Mouse (Mus musculus): ENCODE results near the gene Magi2. TPM values are rescaled to one million over a fixed set of nuclear protein-coding genes. Genes with fewer than 3 reads are reported as not detected.

Gene Magi2
- total RNA-seq, 2 experiments from 2014 or later = 6.6 TPM

- DNase-seq (ENCODE audit: low spot score in 2 of 2) = no peak
Observed at GRCm38 (mm10) chr5:19909664-19910063, 682.8 kb downstream of the Magi2 start.

GRCm38 (mm10) chr5:19932102-19932501 is 705.3 kb downstream of the Magi2 start:
- no peak for DNase-seq (ENCODE audit: low spot score in 2 of 2)

- DNase-seq (ENCODE audit: low spot score in 2 of 2) = no peak
Observed at GRCm38 (mm10) chr5:19933190-19933589, 706.4 kb downstream of the Magi2 start.

GRCm38 (mm10) chr5:19951102-19951501 is 724.3 kb downstream of the Magi2 start:
- no peak for DNase-seq (ENCODE audit: low spot score in 2 of 2)

- DNase-seq (ENCODE audit: low spot score in 2 of 2) = no peak
Observed at GRCm38 (mm10) chr5:19964113-19964512, 737.3 kb downstream of the Magi2 start.

GRCm38 (mm10) chr5:19972736-19973135 is 745.9 kb downstream of the Magi2 start:
- no peak for DNase-seq (ENCODE audit: low spot score in 2 of 2)

GRCm38 (mm10) chr5:19973852-19974251 is 747.0 kb downstream of the Magi2 start:
- DNase-seq (ENCODE audit: low spot score in 2 of 2) = no peak

GRCm38 (mm10) chr5:19981518-19981917 is 754.7 kb downstream of the Magi2 start:
- no peak for DNase-seq (ENCODE audit: low spot score in 2 of 2)

GRCm38 (mm10) chr5:19982031-19982430 is 755.2 kb downstream of the Magi2 start:
- DNase-seq (ENCODE audit: low spot score in 2 of 2) = no peak

- no peak for DNase-seq (ENCODE audit: low spot score in 2 of 2)
Observed at GRCm38 (mm10) chr5:19999486-19999885, 772.6 kb downstream of the Magi2 start.

GRCm38 (mm10) chr5:19999912-20000311 is 773.1 kb downstream of the Magi2 start:
- no peak for DNase-seq (ENCODE audit: low spot score in 2 of 2)

GRCm38 (mm10) chr5:20006616-20007015 is 779.8 kb downstream of the Magi2 start:
- no peak for DNase-seq (ENCODE audit: low spot score in 2 of 2)

- DNase-seq (ENCODE audit: low spot score in 2 of 2) = no peak
Observed at GRCm38 (mm10) chr5:20007246-20007645, 780.4 kb downstream of the Magi2 start.

- DNase-seq (ENCODE audit: low spot score in 2 of 2) = no peak
Observed at GRCm38 (mm10) chr5:20010210-20010609, 783.4 kb downstream of the Magi2 start.

- no peak for DNase-seq (ENCODE audit: low spot score in 2 of 2)
Observed at GRCm38 (mm10) chr5:20018063-20018462, 791.2 kb downstream of the Magi2 start.

- DNase-seq (ENCODE audit: low spot score in 2 of 2) = no peak
Observed at GRCm38 (mm10) chr5:20046649-20047048, 819.8 kb downstream of the Magi2 start.

GRCm38 (mm10) chr5:20048386-20048785 is 821.5 kb downstream of the Magi2 start:
- DNase-seq (ENCODE audit: low spot score in 2 of 2) = no peak

GRCm38 (mm10) chr5:20050284-20050683 is 823.4 kb downstream of the Magi2 start:
- no peak for DNase-seq (ENCODE audit: low spot score in 2 of 2)

GRCm38 (mm10) chr5:20055000-20055399 is 828.2 kb downstream of the Magi2 start:
- DNase-seq (ENCODE audit: low spot score in 2 of 2) = no peak

GRCm38 (mm10) chr5:20056074-20056842 is 829.4 kb downstream of the Magi2 start:
- no peak for DNase-seq (ENCODE audit: low spot score in 2 of 2)

- DNase-seq (ENCODE audit: low spot score in 2 of 2) = no peak
Observed at GRCm38 (mm10) chr5:20056856-20057255, 830.0 kb downstream of the Magi2 start.

- DNase-seq (ENCODE audit: low spot score in 2 of 2) = no peak
Observed at GRCm38 (mm10) chr5:20062011-20062410, 835.2 kb downstream of the Magi2 start.

- no peak for DNase-seq (ENCODE audit: low spot score in 2 of 2)
Observed at GRCm38 (mm10) chr5:20065081-20065480, 838.2 kb downstream of the Magi2 start.

All from gastrocnemius, postnatal 4 days (tissue).